Mouse (Mus musculus) lung, postnatal 10 days (tissue): ENCODE data around the gene Elmod3.

Source experiments
- DNase-seq: peaks from one replicate; pipeline ENCODE4 v3.0.0; 2021

Elmod3 gene

GRCm38 (mm10) chr6:72610261-72610660, 12.0 kb upstream of the Elmod3 start:
- no peak for DNase-seq

- DNase-seq = no peak
Measured at GRCm38 (mm10) chr6:72608662-72609184, 10.5 kb upstream of the Elmod3 start.

- no peak for DNase-seq
Measured at GRCm38 (mm10) chr6:72607676-72608075, 9.5 kb upstream of the Elmod3 start.

GRCm38 (mm10) chr6:72607060-72607459, 8.8 kb upstream of the Elmod3 start:
- no peak for DNase-seq

- DNase-seq = no peak
Measured at GRCm38 (mm10) chr6:72604066-72604465, 5.9 kb upstream of the Elmod3 start.

GRCm38 (mm10) chr6:72601732-72602131, 3.5 kb upstream of the Elmod3 start:
- DNase-seq = peak; percentile 91

GRCm38 (mm10) chr6:72600771-72601170, 2.6 kb upstream of the Elmod3 start:
- no peak for DNase-seq

GRCm38 (mm10) chr6:72600216-72600615, 2.0 kb upstream of the Elmod3 start:
- no peak for DNase-seq

GRCm38 (mm10) chr6:72598791-72599557, 761 bp upstream of the Elmod3 start:
- DNase-seq = peak; percentile 65

GRCm38 (mm10) chr6:72597083-72597874, 934 bp downstream of the Elmod3 start:
- DNase-seq = peak; percentile 83

- DNase-seq = no peak
Measured at GRCm38 (mm10) chr6:72593914-72594313, 4.3 kb downstream of the Elmod3 start.

GRCm38 (mm10) chr6:72593011-72593803, 5.0 kb downstream of the Elmod3 start:
- DNase-seq = no peak

- no peak for DNase-seq
Measured at GRCm38 (mm10) chr6:72590111-72590510, 8.1 kb downstream of the Elmod3 start.

- no peak for DNase-seq
Measured at GRCm38 (mm10) chr6:72588307-72588706, 9.9 kb downstream of the Elmod3 start.

GRCm38 (mm10) chr6:72586701-72587100, 11.5 kb downstream of the Elmod3 start:
- DNase-seq = no peak

- no peak for DNase-seq
Measured at GRCm38 (mm10) chr6:72584154-72584553, 14.1 kb downstream of the Elmod3 start.

GRCm38 (mm10) chr6:72583211-72583839, 14.9 kb downstream of the Elmod3 start:
- DNase-seq = no peak

GRCm38 (mm10) chr6:72581625-72582382, 16.4 kb downstream of the Elmod3 start:
- DNase-seq = peak; percentile 34

GRCm38 (mm10) chr6:72576041-72576440, 22.2 kb downstream of the Elmod3 start:
- DNase-seq = no peak

GRCm38 (mm10) chr6:72571826-72572225, 26.4 kb downstream of the Elmod3 start:
- DNase-seq = no peak

- DNase-seq = no peak
Measured at GRCm38 (mm10) chr6:72570644-72571397, 27.4 kb downstream of the Elmod3 start.
